Mouse (Mus musculus) macrophage (primary cell): ENCODE results near the gene Rap1gap2. TPM values are rescaled to one million over a fixed set of nuclear protein-coding genes. Genes with fewer than 3 reads are reported as not detected.

ENCODE experiments used
- H3K27ac ChIP-seq: fragments of 350-480 bp; formaldehyde crosslinking; 2 replicates; pipeline ENCODE4 v1.9.0; 2021
- H3K36me3 ChIP-seq: fragments of 350-480 bp; formaldehyde crosslinking; 2 replicates; pipeline ENCODE4 v1.9.0; 2021; ENCODE audit errors: inconsistent target
- H3K4me3 ChIP-seq: fragments of 350-480 bp; formaldehyde crosslinking; 2 replicates; pipeline ENCODE4 v1.9.0; 2021; ENCODE audit errors: inconsistent target
- H3K79me2 ChIP-seq: fragments of 350-480 bp; formaldehyde crosslinking; 2 replicates; pipeline ENCODE4 v1.9.0; 2021; ENCODE audit errors: inconsistent target
- WGBS: methylation state at CpG from one replicate; pipeline ENCODE4 v1.1.7; 2026; ENCODE audit warnings: inconsistent platforms; ENCODE audit not compliant: missing documents; 5-methylcytosine and 5-hydroxymethylcytosine counted together
- polyA plus RNA-seq: library from polyadenylated mRNA; stranded (reverse); fragments of 250-400 nt; gene quantifications from 3 replicates; pipeline ENCODE4 v1.2.4, GENCODE M21; 2018; ENCODE audit warnings: inconsistent platforms

Rap1gap2 gene
- polyA plus RNA-seq, 1 experiment from 2014 or later, result 0.37 TPM

DNA sequence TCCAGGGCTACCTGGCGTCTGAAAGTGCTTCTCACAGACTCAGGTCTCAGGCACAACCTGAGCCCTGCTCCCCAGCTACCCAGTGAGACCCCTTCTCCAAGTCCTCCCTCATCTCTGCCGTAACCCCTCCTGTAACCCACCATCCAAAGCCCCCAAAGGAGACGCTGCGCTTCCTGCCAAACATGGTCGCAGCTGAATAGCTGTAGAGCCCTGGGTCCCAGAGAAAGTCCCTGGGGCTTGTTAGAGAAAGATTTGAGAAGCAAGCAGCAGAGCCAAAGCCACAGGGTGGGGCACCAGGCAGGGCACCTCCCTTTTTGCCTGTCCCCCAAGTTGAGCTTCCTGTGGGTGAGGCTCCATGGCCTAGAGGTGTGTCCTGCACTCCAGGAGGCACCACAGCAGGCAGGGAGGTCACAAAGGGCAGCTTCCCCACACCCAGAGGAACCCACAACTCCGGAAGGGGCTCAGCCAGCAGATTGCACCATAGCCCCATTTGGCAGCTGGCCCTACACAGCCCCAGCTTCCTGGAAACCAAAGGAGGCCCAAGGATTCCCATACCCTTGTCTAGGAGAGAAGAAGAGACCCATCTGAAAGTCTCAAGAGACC, 38.2 kb downstream of the Rap1gap2 start:
- no peaks in the 10 kb centered on the region for H3K79me2 ChIP-seq
- 20% methylated on average over 6 of the region's 6 CpGs for WGBS
- no peaks in the 10 kb centered on the region for H3K36me3 ChIP-seq
- H3K4me3 ChIP-seq, result no peak overlapping the region; the same call in 1 of the 2 replicates
- H3K27ac ChIP-seq, result peak overlapping the region; percentile 15; the same call in 1 of the 2 replicates

- Histone ChIP-seq H3K27ac (no peak overlapping the region), H3K79me2 (no peaks in the 10 kb centered on the region), H3K4me3 (no peak overlapping the region), H3K36me3 (no peaks in the 10 kb centered on the region)
- 91% methylated on average over 6 of the region's 6 CpGs for WGBS
These were observed 41.0 kb downstream of the Rap1gap2 start for GRCm38 (mm10) chr11:74569735-74570134.

DNA sequence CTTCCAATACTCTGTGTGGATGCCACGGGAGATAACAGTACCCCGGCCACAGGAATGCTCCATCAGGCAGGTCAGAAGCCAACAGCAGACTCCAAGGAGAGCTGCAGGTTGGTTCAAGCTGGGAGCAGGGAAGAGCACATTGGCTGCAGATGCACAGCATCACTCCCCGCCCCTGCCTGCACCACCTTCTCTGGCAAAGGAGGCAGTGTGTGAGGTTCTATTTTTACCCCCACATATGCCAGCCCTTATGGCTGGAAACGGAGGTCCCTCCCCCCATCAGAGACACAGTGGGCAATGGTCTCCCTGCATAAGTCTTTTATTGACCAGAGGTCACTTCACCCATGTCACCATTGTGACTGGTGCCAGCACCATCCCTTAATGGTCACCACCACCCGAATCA, 42.3 kb downstream of the Rap1gap2 start:
- Histone ChIP-seq H3K36me3 (no peaks in the 10 kb centered on the region), H3K79me2 (no peaks in the 10 kb centered on the region), H3K27ac (no peak overlapping the region), H3K4me3 (no peak overlapping the region)
- 87% methylated on average over 5 of the region's 5 CpGs for WGBS

GRCm38 (mm10) chr11:74568004-74568403, 42.7 kb downstream of the Rap1gap2 start:
- no peaks in the 10 kb centered on the region for H3K36me3 ChIP-seq
- no peak overlapping the region for H3K27ac ChIP-seq
- 69% methylated on average over 3 of the region's 3 CpGs for WGBS
- H3K4me3 ChIP-seq, result no peak overlapping the region
- no peaks in the 10 kb centered on the region for H3K79me2 ChIP-seq

GRCm38 (mm10) chr11:74566326-74566874, 44.3 kb downstream of the Rap1gap2 start:
- 90% methylated on average over 4 of the region's 4 CpGs for WGBS
- Histone ChIP-seq H3K4me3 (no peak overlapping the region), H3K36me3 (no peaks in the 10 kb centered on the region), H3K27ac (no peak overlapping the region), H3K79me2 (no peaks in the 10 kb centered on the region)

- H3K36me3 ChIP-seq, result no peaks in the 10 kb centered on the region
- 95% methylated on average over 4 of the region's 4 CpGs for WGBS
- no peak overlapping the region for H3K27ac ChIP-seq
- H3K4me3 ChIP-seq, result no peak overlapping the region
- H3K79me2 ChIP-seq, result no peaks in the 10 kb centered on the region
These were observed 49.3 kb downstream of the Rap1gap2 start for GRCm38 (mm10) chr11:74561392-74561791.

DNA sequence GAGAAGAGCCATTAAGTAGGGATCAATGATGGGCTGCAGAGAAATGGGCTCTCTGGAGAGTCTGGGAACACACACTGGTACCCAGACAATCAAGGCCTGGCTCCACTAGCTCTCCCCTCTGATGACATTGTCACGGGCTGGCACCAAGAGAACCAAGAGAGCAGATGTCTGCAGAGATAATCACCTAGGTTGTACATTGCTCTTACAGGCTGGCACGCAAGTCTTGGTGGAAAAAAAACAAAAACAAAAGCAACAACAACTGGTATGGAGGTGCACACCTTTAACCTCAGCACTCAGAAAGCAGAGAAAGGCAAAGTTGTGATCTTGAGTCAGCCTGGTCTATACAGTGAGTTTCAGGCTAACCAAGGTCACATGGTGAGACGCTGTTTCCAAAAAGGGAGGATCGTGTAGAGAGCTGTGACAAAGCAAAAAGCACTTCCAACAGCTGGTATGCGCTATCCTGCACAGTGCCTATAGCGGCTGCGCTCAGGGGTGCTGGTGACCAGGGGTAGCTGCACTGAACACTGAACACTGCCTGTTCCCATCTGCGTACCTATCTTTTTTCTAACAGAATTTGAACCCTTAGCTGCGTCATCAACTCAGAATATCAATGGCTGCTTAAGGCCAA, 50.0 kb downstream of the Rap1gap2 start:
- WGBS, result 57% methylated on average over 9 of the region's 9 CpGs
- H3K27ac ChIP-seq, result no peak overlapping the region
- H3K36me3 ChIP-seq, result no peaks in the 10 kb centered on the region
- no peak overlapping the region for H3K4me3 ChIP-seq
- no peaks in the 10 kb centered on the region for H3K79me2 ChIP-seq

DNA sequence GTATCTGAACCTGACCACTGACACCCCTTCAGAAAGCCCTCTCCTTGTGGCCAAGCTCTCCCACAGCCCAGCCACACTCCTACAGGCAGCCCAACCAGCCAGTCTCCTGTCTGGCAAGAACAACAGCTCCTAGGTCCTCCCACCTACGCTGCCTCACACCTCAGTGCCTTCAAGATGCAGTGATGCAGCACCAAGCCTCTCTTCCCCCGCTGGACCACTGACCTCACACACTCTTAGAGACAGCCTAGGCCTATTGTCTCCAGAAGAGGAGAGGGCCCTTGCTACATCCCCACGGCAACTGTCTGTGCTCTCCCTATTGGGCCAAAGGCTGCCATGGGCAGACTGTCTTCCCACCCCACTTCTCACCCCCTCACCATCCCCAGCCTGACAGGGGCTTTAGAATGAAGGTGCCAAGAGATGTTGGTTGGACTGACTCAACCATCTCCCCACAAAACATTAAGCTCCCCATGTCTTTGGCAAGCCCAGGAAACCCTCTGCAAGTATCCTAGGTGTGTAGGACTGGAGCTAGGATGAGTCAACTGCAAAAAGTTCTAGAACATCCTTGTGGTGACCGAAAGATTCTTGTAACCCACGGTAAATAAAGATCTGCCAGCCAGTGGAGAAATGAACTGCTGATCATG, 50.8 kb downstream of the Rap1gap2 start:
- 84% methylated on average over 5 of the region's 5 CpGs for WGBS
- H3K27ac ChIP-seq, result no peak overlapping the region
- H3K79me2 ChIP-seq, result no peaks in the 10 kb centered on the region
- no peak overlapping the region for H3K4me3 ChIP-seq
- no peaks in the 10 kb centered on the region for H3K36me3 ChIP-seq

- Histone ChIP-seq H3K4me3 (no peak overlapping the region), H3K27ac (no peak overlapping the region), H3K79me2 (no peaks in the 10 kb centered on the region), H3K36me3 (no peaks in the 10 kb centered on the region)
- WGBS, result 86% methylated on average over 5 of the region's 5 CpGs
These were observed 51.8 kb downstream of the Rap1gap2 start for GRCm38 (mm10) chr11:74558933-74559332.

- no peaks in the 10 kb centered on the region for H3K79me2 ChIP-seq
- no peaks in the 10 kb centered on the region for H3K36me3 ChIP-seq
- no peak overlapping the region for H3K27ac ChIP-seq
- 65% methylated on average over 11 of the region's 11 CpGs for WGBS
- H3K4me3 ChIP-seq, result no peak overlapping the region
These were observed 53.1 kb downstream of the Rap1gap2 start for GRCm38 (mm10) chr11:74557456-74558230.

DNA sequence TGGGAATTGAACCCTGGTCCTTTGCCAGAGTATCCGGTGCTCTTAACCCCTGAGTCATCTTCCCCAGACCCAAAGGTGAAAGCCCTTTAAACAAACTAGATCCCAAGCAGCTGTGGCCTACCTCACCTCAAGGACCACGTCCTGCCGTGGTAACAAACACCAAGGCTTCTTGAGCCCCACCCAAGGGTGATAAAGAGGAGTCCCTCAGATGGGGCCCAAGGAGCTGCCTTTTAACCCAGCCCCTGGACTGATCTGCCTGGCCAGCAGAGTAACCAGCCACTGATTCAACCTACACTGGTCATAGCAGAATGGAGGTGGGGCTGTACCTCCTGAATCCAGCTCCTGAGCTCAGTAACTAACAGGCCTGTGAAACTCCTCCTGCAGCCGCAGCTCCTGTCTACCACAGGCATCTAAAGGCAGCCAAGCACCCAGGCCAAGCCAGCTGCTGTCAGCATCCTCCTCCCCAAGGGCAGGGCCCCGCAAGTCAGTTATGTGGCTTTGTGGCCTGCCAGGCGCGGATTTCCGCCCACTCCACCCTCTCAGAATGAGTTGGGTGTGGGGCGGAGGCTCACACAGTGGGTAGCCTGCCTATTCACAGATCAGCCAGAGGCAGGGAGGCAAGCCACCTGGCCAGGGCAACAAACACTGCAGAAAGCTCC, 54.9 kb downstream of the Rap1gap2 start:
- WGBS, result 44% methylated on average over 9 of the region's 9 CpGs
- no peak overlapping the region for H3K4me3 ChIP-seq
- H3K36me3 ChIP-seq, result no peaks in the 10 kb centered on the region
- no peak overlapping the region for H3K27ac ChIP-seq
- no peaks in the 10 kb centered on the region for H3K79me2 ChIP-seq

DNA sequence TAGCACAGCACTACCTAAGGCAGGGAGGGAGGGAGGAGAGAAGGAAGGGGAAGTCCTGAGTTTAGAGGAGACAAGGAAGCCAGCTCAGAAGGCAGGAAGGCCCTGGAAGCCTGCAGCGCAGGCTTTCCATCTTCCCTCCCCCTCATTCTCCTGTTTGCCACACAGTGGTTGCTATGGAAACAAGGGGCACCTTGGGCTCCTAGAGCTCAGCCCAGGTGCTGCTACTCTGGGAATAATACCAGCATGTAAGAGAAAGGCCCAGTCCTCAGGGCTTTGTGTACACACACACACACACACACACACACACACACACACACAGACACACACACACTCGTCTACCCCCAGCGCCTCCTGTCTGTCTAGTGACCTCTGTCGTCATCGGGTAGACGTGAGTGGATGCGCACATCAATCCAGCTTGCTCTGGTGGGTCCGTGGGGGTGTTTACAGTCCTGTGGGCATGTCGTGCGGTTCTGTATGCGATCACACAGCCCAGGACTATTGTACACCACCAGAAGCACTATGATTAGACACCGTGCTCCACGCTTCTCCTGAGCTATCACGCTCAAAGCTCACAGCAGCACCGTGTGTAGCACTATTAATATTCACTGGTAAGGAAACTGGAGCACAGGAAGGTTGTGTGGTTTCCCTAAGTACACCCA, 55.9 kb downstream of the Rap1gap2 start:
- no peak overlapping the region for H3K4me3 ChIP-seq

DNA sequence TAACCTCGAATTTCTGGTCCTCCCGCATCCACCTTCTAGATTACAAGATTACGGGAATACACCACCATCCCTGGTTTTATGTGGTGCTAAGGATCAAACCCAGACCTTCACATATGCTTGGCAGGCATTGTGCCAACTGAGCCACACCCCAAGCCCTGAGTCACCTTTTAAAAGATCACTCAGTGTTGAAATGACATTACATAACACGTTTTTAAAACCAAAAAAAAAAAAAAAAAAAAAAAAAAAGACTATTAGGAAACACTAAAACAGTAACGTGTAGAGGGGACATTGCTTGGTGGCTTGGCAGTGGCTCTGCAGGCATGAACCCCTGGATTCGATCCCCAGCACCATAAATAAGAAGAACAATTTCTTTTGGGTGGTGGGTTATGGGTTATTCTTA, 59.1 kb downstream of the Rap1gap2 start:
- no peaks in the 10 kb centered on the region for H3K79me2 ChIP-seq
- no peak overlapping the region for H3K27ac ChIP-seq
- no peak overlapping the region for H3K4me3 ChIP-seq
- H3K36me3 ChIP-seq, result no peaks in the 10 kb centered on the region
- WGBS, result 46% methylated on average over 6 of the region's 6 CpGs

More for the DNA sequence above, 55.9 kb downstream of the Rap1gap2 start:
- 59% methylated on average over 15 of the region's 15 CpGs for WGBS
- H3K27ac ChIP-seq, result no peak overlapping the region
- H3K36me3 ChIP-seq, result no peaks in the 10 kb centered on the region
- H3K79me2 ChIP-seq, result no peaks in the 10 kb centered on the region
